Comparison of ENCODE assay signal across 8 mouse cellular contexts in genomic region chr16:3885065-3885670, GRCm38 (mm10). TPM values are rescaled to one million over a fixed set of nuclear protein-coding genes. Genes with fewer than 3 reads are reported as not detected.
DNase-seq lines count a peak whose midpoint lies in the region; ATAC-seq and TF ChIP-seq lines count a peak whose summit lies in the region.

No protein-coding gene starts in this region.

- H3K9ac ChIP-seq in heart, adult 2 months (ENCODE audit: low read depth, low read length), result peak overlapping the region; percentile 98
- H3K9ac ChIP-seq in MEL (ENCODE audit: control insufficient read depth, low read depth, low read length, poor library complexity, severe bottlenecking), result peak overlapping the region; percentile 95
- peak overlapping the region; percentile 91 for H3K9ac ChIP-seq in forebrain, embryonic 16.5 days (replicated peaks; ENCODE audit: low read depth, low read length)
- peak overlapping the region; percentile 84 for H3K9ac ChIP-seq in limb, embryonic 14.5 days (ENCODE audit: low read depth, low read length, severe bottlenecking)

- TF ChIP-seq EP300 in heart, adult 2 months (IDR thresholded peaks at IDR 0.05; ENCODE audit: insufficient read depth, low read depth, low read length), result no peak
- TF ChIP-seq EP300 in MEL (IDR thresholded peaks at IDR 0.05; ENCODE audit: low read depth in 1 of 2, low read length in 2 of 2), result no peak

- H3K4me1 ChIP-seq in heart, adult 2 months (ENCODE audit: control insufficient read depth, insufficient read depth, low read length), result peaks cover 17% of the 10 kb centered on the region
- peaks cover 4 to 5% of the 10 kb centered on the region in 2 experiments; a peak in 3 of 4 replicates for H3K4me1 ChIP-seq in MEL (ENCODE audit: control insufficient read depth in 1 of 2, insufficient read depth in 2 of 2, low read length in 2 of 2)
- peaks cover 11% of the 10 kb centered on the region for H3K4me1 ChIP-seq in forebrain, embryonic 16.5 days (replicated peaks; ENCODE audit: control insufficient read depth, insufficient read depth, low read length)
- peaks cover 4% of the 10 kb centered on the region; the same call in 1 of the 2 replicates for H3K4me1 ChIP-seq in limb, embryonic 14.5 days (ENCODE audit: control insufficient read depth, insufficient read depth, low read length)
- H3K4me1 ChIP-seq in small intestine, adult 2 months (ENCODE audit: control insufficient read depth, insufficient read depth, insufficient read length, low read length), result peaks cover 6% of the 10 kb centered on the region; the same call in 1 of the 2 replicates

- TF ChIP-seq RAD21 in MEL (IDR thresholded peaks at IDR 0.05; ENCODE audit: low read depth, low read length), result no peak

- H3K36me3 ChIP-seq in heart, adult 2 months (ENCODE audit: control insufficient read depth, insufficient read depth, low read length), result peaks cover 15% of the 10 kb centered on the region
- peaks cover 0 to 10% of the 10 kb centered on the region in 2 experiments; a peak in 3 of 4 replicates for H3K36me3 ChIP-seq in MEL (ENCODE audit: control insufficient read depth in 1 of 2, insufficient read depth in 2 of 2, low read length in 2 of 2)
- no peaks in the 10 kb centered on the region for H3K36me3 ChIP-seq in forebrain, embryonic 16.5 days (ENCODE audit: control insufficient read depth, insufficient read depth)
- H3K36me3 ChIP-seq in limb, embryonic 14.5 days (ENCODE audit: control insufficient read depth, insufficient read depth, low read length), result no peaks in the 10 kb centered on the region
- 0 out of 2 replicates have a peak, but pooled peaks cover 1% of the 10 kb centered on the region for H3K36me3 ChIP-seq in small intestine, adult 2 months (ENCODE audit: control insufficient read depth, insufficient read depth, low read length)

- H3K9me3 ChIP-seq in MEL (replicated peaks; ENCODE audit: insufficient read depth, low read length), result no peaks in the 10 kb centered on the region
- H3K9me3 ChIP-seq in forebrain, embryonic 16.5 days (ENCODE audit: control insufficient read depth, low read length), result no peaks in the 10 kb centered on the region
- H3K9me3 ChIP-seq in limb, embryonic 14.5 days (ENCODE audit: control insufficient read depth, low read length), result no peaks in the 10 kb centered on the region

- H3K79me2 ChIP-seq in heart, adult 2 months (replicated peaks; ENCODE audit: control insufficient read depth, insufficient read depth, low read length), result peaks cover 4% of the 10 kb centered on the region; the same call in 1 of the 2 replicates
- H3K79me2 ChIP-seq in MEL (ENCODE audit: control insufficient read depth, insufficient read depth, low read length, poor library complexity), result peaks cover 34% of the 10 kb centered on the region

- peak overlapping the region; percentile 97 for H3K27ac ChIP-seq in heart, adult 2 months
- H3K27ac ChIP-seq in MEL (ENCODE audit: control insufficient read depth, low read depth, low read length), result peak overlapping the region; percentile 39
- no peak overlapping the region; the same call in 1 of the 2 replicates for H3K27ac ChIP-seq in forebrain, embryonic 16.5 days (ENCODE audit: low read length)
- peak overlapping the region; percentile 83 for H3K27ac ChIP-seq in limb, embryonic 14.5 days (replicated peaks; ENCODE audit: low read depth, low read length)
- peak overlapping the region; percentile 81 for H3K27ac ChIP-seq in small intestine, adult 2 months (ENCODE audit: insufficient read depth, low read depth, low read length)

- no peak for TF ChIP-seq POLR2A in heart, adult 2 months (IDR thresholded peaks at IDR 0.05; ENCODE audit: insufficient read depth, low read depth, low read length)
- no peak for TF ChIP-seq POLR2A in MEL (IDR thresholded peaks at IDR 0.05; ENCODE audit: control insufficient read depth in 1 of 2, insufficient read depth in 1 of 2, low read depth in 1 of 2, low read length in 2 of 2, poor library complexity in 1 of 2)
- no peak for TF ChIP-seq POLR2A in limb, embryonic 14.5 days (IDR thresholded peaks at IDR 0.05; ENCODE audit: borderline replicate concordance, extremely low read depth, insufficient read depth, insufficient read length)
- no peak for TF ChIP-seq POLR2A in small intestine, adult 2 months (IDR thresholded peaks at IDR 0.05; ENCODE audit: low read depth, low read length)

- peak overlapping the region; percentile 74 for H3K4me2 ChIP-seq in forebrain, embryonic 16.5 days (ENCODE audit: low read length)
- H3K4me2 ChIP-seq in limb, embryonic 14.5 days (replicated peaks; ENCODE audit: low read depth, low read length, severe bottlenecking), result peak overlapping the region; percentile 72

- intact Hi-C loops in heart, adult 2 months (cut with DNase I), result loop anchor here (2.0 to 10.0 kb wide), 2 partner anchors 38 to 140 kb away; partner anchors contain the start of genes Zfp174 and Zfp263
- intact Hi-C loops in heart, postnatal 25 days (cut with DNase I), result no loop called here

- no peak for TF ChIP-seq CTCF in heart, adult 2 months (IDR thresholded peaks at IDR 0.05)
- no peak for TF ChIP-seq CTCF in MEL (IDR thresholded peaks at IDR 0.05 in 2 of 3, conservative IDR thresholded peaks at IDR 0.05 in 1 of 3; ENCODE audit: control insufficient read depth in 1 of 3, insufficient read depth in 1 of 3, low read depth in 2 of 3, low read length in 3 of 3, poor library complexity in 1 of 3, severe bottlenecking in 1 of 3)
- TF ChIP-seq CTCF in small intestine, adult 2 months (IDR thresholded peaks at IDR 0.05; ENCODE audit: extremely low read depth, insufficient read length, insufficient replicate concordance, low read depth, low read length), result no peak

- 2% methylated on average over 10 of the region's 10 CpGs for WGBS in heart, adult 2 months
- 2% methylated on average over 10 of the region's 10 CpGs for WGBS in forebrain, embryonic 16.5 days
- WGBS in limb, embryonic 14.5 days, result 3% methylated on average over 10 of the region's 10 CpGs
- under 1% methylated on average over 10 of the region's 10 CpGs for WGBS in small intestine, adult 2 months

- DNase-seq in heart, adult 2 months, result no peak
- no peak for DNase-seq in heart, postnatal 25 days (ENCODE audit: low spot score)
- peak; percentile 72 for DNase-seq in MEL (ENCODE audit: low read depth, low spot score)
- DNase-seq in limb, embryonic 14.5 days (ENCODE audit: low spot score), result no peak
- no peak for DNase-seq in spleen, adult 12 weeks (ENCODE audit: low spot score)
- DNase-seq in right cerebral cortex, adult 18-20 months, result no peak

- peak; percentile 15 for ATAC-seq in forebrain, embryonic 16.5 days
- peak; percentile 1; the same call in 1 of the 2 replicates for ATAC-seq in limb, embryonic 14.5 days (ENCODE audit: low FRiP score, low read depth)

- no peaks in the 10 kb centered on the region for H3K27me3 ChIP-seq in heart, adult 2 months (ENCODE audit: control insufficient read depth, insufficient read depth, low read length)
- no peaks in the 10 kb centered on the region for H3K27me3 ChIP-seq in MEL (ENCODE audit: control insufficient read depth in 1 of 2, insufficient read depth in 2 of 2, low read length in 2 of 2)
- no peaks in the 10 kb centered on the region for H3K27me3 ChIP-seq in forebrain, embryonic 16.5 days (replicated peaks; ENCODE audit: control insufficient read depth, insufficient read depth, low read length)
- no peaks in the 10 kb centered on the region for H3K27me3 ChIP-seq in limb, embryonic 14.5 days (ENCODE audit: control insufficient read depth, insufficient read depth, low read length)
- no peaks in the 10 kb centered on the region for H3K27me3 ChIP-seq in small intestine, adult 2 months (ENCODE audit: control insufficient read depth, insufficient read depth, low read length)

- peak overlapping the region; percentile 99 for H3K4me3 ChIP-seq in heart, adult 2 months
- H3K4me3 ChIP-seq in MEL (ENCODE audit: control insufficient read depth in 1 of 2, insufficient read depth in 1 of 2, low read depth in 2 of 2, low read length in 2 of 2), result peak overlapping the region; percentile 76 to 91
- H3K4me3 ChIP-seq in forebrain, embryonic 16.5 days (replicated peaks; ENCODE audit: low read length), result peak overlapping the region; percentile 73
- peak overlapping the region; percentile 90 for H3K4me3 ChIP-seq in limb, embryonic 14.5 days (replicated peaks; ENCODE audit: low read length)
- peak overlapping the region; percentile 94 for H3K4me3 ChIP-seq in small intestine, adult 2 months (ENCODE audit: low read depth, low read length)

RNA-seq across cellular contexts. Expression of gene Gm20695, which starts 0.7 kb away (rescaled TPM):
- under 1 TPM; 0.27 to 0.42 TPM for total RNA-seq in heart, adult 2 months (2021)
- not detected in 2 replicates for polyA plus RNA-seq in heart, adult 2 months (2012; rRNA removed)
- not detected for total RNA-seq in heart, postnatal 25 days (2021)
- 0.52 and 0.62 TPM in 2 replicates for total RNA-seq in MEL (2012; rRNA removed)
- not detected for polyA plus RNA-seq in MEL (2012; ENCODE audit: insufficient read depth in 1 of 2, insufficient read length in 2 of 2, low read depth in 1 of 2, low replicate concordance in 2 of 2, missing spikeins in 1 of 2)
- polyA plus RNA-seq in forebrain, embryonic 16.5 days (2015; fragmentation: Nextera tagmentation; extraction: Ambion mirVana), result 2.1 and 3.3 TPM in 2 replicates
- 0.37 and 0.78 TPM in 2 replicates for polyA plus RNA-seq in limb, embryonic 14.5 days (2012; rRNA removed)
- polyA plus RNA-seq in limb, embryonic 14.5 days (2014; fragmentation: Nextera tagmentation; extraction: Ambion mirVana), result 2.2 and 3.7 TPM in 2 replicates
- not detected in 2 replicates for polyA plus RNA-seq in small intestine, adult 2 months (2012; rRNA removed)

RNA-seq across cellular contexts. Expression of gene Zfp597, which starts 0.8 kb away (rescaled TPM):
- 10 to 100 TPM; 10.8 to 12.1 TPM for total RNA-seq in heart, adult 2 months (2021)
- polyA plus RNA-seq in heart, adult 2 months (2012; rRNA removed), result 2.3 and 4.6 TPM in 2 replicates
- 10 to 100 TPM in 1 of 2 experiments, 1 to 10 TPM in 1; 9.6 to 13.5 TPM for total RNA-seq in heart, postnatal 25 days (2021)
- total RNA-seq in MEL (2012; rRNA removed), result 8.4 and 10.1 TPM in 2 replicates
- polyA plus RNA-seq in MEL (2012; ENCODE audit: insufficient read depth in 1 of 2, insufficient read length in 2 of 2, low read depth in 1 of 2, low replicate concordance in 2 of 2, missing spikeins in 1 of 2), result 1 to 10 TPM in 1 of 2 experiments, not detected in 1; 6.9 TPM
- polyA plus RNA-seq in forebrain, embryonic 16.5 days (2015; fragmentation: Nextera tagmentation; extraction: Ambion mirVana), result 14.0 and 17.5 TPM in 2 replicates
- 5.1 and 7.0 TPM in 2 replicates for polyA plus RNA-seq in limb, embryonic 14.5 days (2012; rRNA removed)
- polyA plus RNA-seq in limb, embryonic 14.5 days (2014; fragmentation: Nextera tagmentation; extraction: Ambion mirVana), result 5.7 and 7.9 TPM in 2 replicates
- 0.66 and 0.87 TPM in 2 replicates for polyA plus RNA-seq in small intestine, adult 2 months (2012; rRNA removed)

RNA-seq across cellular contexts. Expression of gene Naa60, which starts 13.0 kb away (rescaled TPM):
- total RNA-seq in heart, adult 2 months (2021), result 10 to 100 TPM; 48.6 to 49.4 TPM
- polyA plus RNA-seq in heart, adult 2 months (2012; rRNA removed), result 50.4 and 59.4 TPM in 2 replicates
- 10 to 100 TPM; 47.9 to 53.7 TPM for total RNA-seq in heart, postnatal 25 days (2021)
- 26.9 and 28.0 TPM in 2 replicates for total RNA-seq in MEL (2012; rRNA removed)
- 10 to 100 TPM in 1 of 2 experiments, not detected in 1; 67.5 TPM for polyA plus RNA-seq in MEL (2012; ENCODE audit: insufficient read depth in 1 of 2, insufficient read length in 2 of 2, low read depth in 1 of 2, low replicate concordance in 2 of 2, missing spikeins in 1 of 2)
- 87.6 and 89.4 TPM in 2 replicates for polyA plus RNA-seq in forebrain, embryonic 16.5 days (2015; fragmentation: Nextera tagmentation; extraction: Ambion mirVana)
- 59.5 and 72.1 TPM in 2 replicates for polyA plus RNA-seq in limb, embryonic 14.5 days (2012; rRNA removed)
- polyA plus RNA-seq in limb, embryonic 14.5 days (2014; fragmentation: Nextera tagmentation; extraction: Ambion mirVana), result 62.2 and 63.0 TPM in 2 replicates
- 45.0 and 67.6 TPM in 2 replicates for polyA plus RNA-seq in small intestine, adult 2 months (2012; rRNA removed)

RNA-seq across cellular contexts. Expression of gene 1700037C18Rik, which starts 23.3 kb away (rescaled TPM):
- 1 to 10 TPM; 2.9 TPM for total RNA-seq in heart, adult 2 months (2021)
- 2.9 and 5.2 TPM in 2 replicates for polyA plus RNA-seq in heart, adult 2 months (2012; rRNA removed)
- 1 to 10 TPM; 3.0 to 3.7 TPM for total RNA-seq in heart, postnatal 25 days (2021)
- 3.5 and 4.2 TPM in 2 replicates for total RNA-seq in MEL (2012; rRNA removed)
- 1 to 10 TPM in 1 of 2 experiments, not detected in 1; 7.2 TPM for polyA plus RNA-seq in MEL (2012; ENCODE audit: insufficient read depth in 1 of 2, insufficient read length in 2 of 2, low read depth in 1 of 2, low replicate concordance in 2 of 2, missing spikeins in 1 of 2)
- polyA plus RNA-seq in forebrain, embryonic 16.5 days (2015; fragmentation: Nextera tagmentation; extraction: Ambion mirVana), result 12.0 and 13.4 TPM in 2 replicates
- polyA plus RNA-seq in limb, embryonic 14.5 days (2012; rRNA removed), result 3.2 and 6.8 TPM in 2 replicates
- polyA plus RNA-seq in limb, embryonic 14.5 days (2014; fragmentation: Nextera tagmentation; extraction: Ambion mirVana), result 4.9 and 5.8 TPM in 2 replicates
- polyA plus RNA-seq in small intestine, adult 2 months (2012; rRNA removed), result 6.9 and 9.1 TPM in 2 replicates

RNA-seq across cellular contexts. Expression of gene Cluap1, which starts 23.4 kb away (rescaled TPM):
- 10 to 100 TPM in 1 of 2 experiments, 1 to 10 TPM in 1; 9.7 to 10.9 TPM for total RNA-seq in heart, adult 2 months (2021)
- polyA plus RNA-seq in heart, adult 2 months (2012; rRNA removed), result 4.9 and 5.9 TPM in 2 replicates
- total RNA-seq in heart, postnatal 25 days (2021), result 10 to 100 TPM in 1 of 2 experiments, 1 to 10 TPM in 1; 9.1 to 11.8 TPM
- total RNA-seq in MEL (2012; rRNA removed), result 26.3 and 28.9 TPM in 2 replicates
- 10 to 100 TPM in 1 of 2 experiments, not detected in 1; 30.7 TPM for polyA plus RNA-seq in MEL (2012; ENCODE audit: insufficient read depth in 1 of 2, insufficient read length in 2 of 2, low read depth in 1 of 2, low replicate concordance in 2 of 2, missing spikeins in 1 of 2)
- polyA plus RNA-seq in forebrain, embryonic 16.5 days (2015; fragmentation: Nextera tagmentation; extraction: Ambion mirVana), result 41.0 and 43.4 TPM in 2 replicates
- 17.3 and 28.1 TPM in 2 replicates for polyA plus RNA-seq in limb, embryonic 14.5 days (2012; rRNA removed)
- polyA plus RNA-seq in limb, embryonic 14.5 days (2014; fragmentation: Nextera tagmentation; extraction: Ambion mirVana), result 29.9 and 33.2 TPM in 2 replicates
- 0.89 and 2.7 TPM in 2 replicates for polyA plus RNA-seq in small intestine, adult 2 months (2012; rRNA removed)
